Mouse (Mus musculus) ES-Bruce4 (cell line): ENCODE measurements around the gene Rmdn2.

ENCODE experiments used
- CTCF ChIP-seq: IDR thresholded peaks from one replicate; pipeline ENCODE4 v1.8.1; 2011; ENCODE audit warnings: low read depth, low read length
- POLR2A ChIP-seq: IDR thresholded peaks from one replicate; pipeline ENCODE4 v1.8.1; 2011; ENCODE audit warnings: low read length; ENCODE audit not compliant: insufficient read depth

- TF ChIP-seq CTCF (no peak), POLR2A (no peak)
Observed at GRCm38 (mm10) chr17:79713276-79713642, 101.6 kb downstream of the Rmdn2 start.
